Mouse (Mus musculus) central nervous system, embryonic 18 days (tissue): ENCODE results near the gene Fgd3. TPM values are rescaled to one million over a fixed set of nuclear protein-coding genes. Genes with fewer than 3 reads are reported as not detected.

Experiments used
- polyA plus RNA-seq: library from polyadenylated mRNA; depleted of rRNA; stranded (reverse); fragments of >200 nt; gene quantifications from 2 replicates; pipeline ENCODE4 v1.2.3, GENCODE M21; 2012; rRNA removed

Gene Fgd3
- 12.1 and 13.3 TPM in 2 replicates for polyA plus RNA-seq

DNA sequence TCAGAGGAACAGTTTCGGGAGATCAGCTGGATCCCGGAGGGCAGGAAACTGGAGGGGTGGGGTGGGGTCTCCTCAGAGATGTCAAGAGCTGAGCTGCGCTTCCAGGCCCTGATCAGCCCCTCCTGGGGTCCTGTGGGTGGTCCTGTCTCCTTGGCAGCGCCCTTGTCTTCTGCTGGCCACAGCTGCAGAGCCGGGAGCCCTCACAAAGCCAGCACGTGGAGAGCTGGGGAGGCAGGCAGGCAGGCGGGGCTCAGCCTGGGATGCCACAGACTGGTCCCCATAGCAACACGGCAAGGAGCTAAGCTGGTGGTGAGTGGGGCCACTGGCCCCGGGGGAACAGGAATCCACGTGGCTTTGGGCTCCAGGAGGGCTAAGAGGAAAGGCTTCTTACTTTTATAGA is at the start of gene Fgd3:
TSS of gene Fgd3 (minus strand) at position 272 of the 400 bp plus-strand sequence.

DNA sequence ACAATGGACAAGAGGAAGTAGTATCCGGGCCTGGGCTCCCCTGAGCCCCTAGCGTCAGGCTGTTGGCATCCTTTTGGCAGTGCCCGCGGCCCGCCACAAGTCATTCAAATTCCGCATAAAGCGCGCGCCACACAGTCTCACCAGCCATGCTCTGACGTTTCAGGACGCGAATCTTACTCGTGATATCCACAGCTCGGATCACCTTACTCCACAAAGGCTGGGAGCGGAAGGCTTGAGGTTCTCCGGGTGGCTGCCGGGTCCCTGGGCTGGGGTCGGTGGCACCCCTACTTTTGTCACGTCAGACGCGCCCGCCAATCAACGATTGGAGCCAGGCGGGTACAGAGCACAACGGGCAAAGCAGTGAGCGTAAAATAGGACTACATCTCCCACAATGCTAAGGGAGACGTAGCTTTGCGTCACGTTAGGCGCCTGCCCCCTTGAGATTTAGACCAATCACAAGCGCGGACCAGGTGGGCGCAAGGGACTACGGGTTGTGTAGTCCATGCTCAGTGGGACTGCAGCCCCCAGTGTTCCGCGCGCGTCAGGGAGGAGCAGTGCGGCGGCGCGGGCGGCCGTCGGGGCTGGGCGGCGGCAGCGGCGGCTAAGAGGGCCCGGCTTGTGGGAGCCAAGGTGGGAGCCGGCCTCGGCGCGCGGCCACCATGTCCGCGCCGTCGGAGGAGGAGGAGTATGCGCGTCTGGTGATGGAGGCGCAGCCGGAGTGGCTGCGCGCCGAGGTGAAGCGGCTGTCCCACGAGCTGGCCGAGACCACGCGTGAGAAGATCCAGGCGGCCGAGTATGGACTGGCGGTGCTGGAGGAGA is 21.1 kb upstream of the Fgd3 start, which contains the start of gene Bicd2:
TSS of gene Bicd2 (plus strand) at position 574 of the 819 bp plus-strand sequence.

DNA sequence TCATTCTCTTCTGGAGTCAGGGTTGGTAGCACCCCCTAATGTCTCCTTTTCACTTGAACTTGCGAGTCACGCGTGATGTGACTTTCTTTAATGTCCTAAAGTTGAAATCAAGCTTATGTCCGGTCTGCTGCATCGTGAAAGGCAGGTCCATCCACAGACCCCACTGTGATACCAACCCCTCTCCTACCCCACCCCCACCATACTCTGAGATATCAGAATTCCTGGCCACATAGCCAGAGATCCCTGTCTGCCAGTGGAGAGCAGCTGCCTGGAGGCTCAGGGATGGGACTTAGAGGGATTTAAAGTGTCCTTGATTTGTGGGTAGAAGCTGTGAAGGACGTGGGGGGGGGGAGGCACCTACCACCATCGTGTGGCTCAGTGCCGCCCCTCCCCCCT is 71.6 kb downstream of the Fgd3 start, which contains the start of gene Susd3:
TSS of gene Susd3 (minus strand) at position 240 of the 396 bp plus-strand sequence.

DNA sequence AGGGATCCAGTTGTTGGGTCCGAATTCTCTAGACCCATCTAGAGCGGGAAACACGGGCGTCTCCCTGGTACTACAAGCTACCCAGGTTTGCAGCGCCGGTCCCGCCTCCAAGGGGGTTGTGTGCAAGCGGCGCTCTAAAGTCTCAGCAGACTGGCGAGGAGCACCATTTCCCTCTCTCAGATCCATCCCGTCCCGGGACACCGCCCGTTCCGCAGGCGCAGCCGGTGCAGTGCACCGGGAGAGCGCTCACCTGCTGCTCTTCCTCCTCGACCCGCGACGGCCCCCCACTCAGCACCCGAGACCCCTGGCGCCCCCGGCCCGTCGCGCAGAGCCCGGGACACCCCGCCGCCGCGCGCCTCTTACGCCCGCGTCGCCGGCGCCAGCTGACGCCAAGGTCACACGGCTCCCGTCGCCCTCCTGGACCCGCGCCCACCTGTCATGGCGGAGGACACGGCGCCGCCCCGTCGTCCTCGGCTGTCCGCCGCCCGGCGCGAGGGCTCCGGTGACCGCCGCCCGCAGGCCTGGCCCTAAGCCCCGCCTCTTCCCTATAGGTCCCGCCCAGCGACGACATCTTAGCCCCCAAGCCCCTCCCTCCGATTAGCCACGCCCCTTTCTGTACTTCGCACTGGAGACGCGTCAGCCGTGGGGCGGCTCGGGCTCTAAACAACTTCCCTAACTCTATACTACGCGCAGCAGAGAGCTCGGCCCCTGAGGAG is 104.4 kb downstream of the Fgd3 start, which contains the start of gene Card19:
TSS of gene Card19 (minus strand) at position 534 of the 716 bp plus-strand sequence.

Other genes with a start within 250 kb of the Fgd3 start
- gene Wnk2, start 172.3 kb downstream of the Fgd3 start, polyA plus RNA-seq: 41.3 and 48.8 TPM in 2 replicates
- gene Ninj1, start 132.8 kb downstream of the Fgd3 start, polyA plus RNA-seq: 27.5 and 29.3 TPM in 2 replicates
- gene Card19, start 104.3 kb downstream of the Fgd3 start, polyA plus RNA-seq: 26.9 and 28.1 TPM in 2 replicates
- 0.35 and 0.60 TPM in 2 replicates for gene Susd3, start 71.6 kb downstream of the Fgd3 start, polyA plus RNA-seq
- gene Bicd2, start 21.3 kb upstream of the Fgd3 start, polyA plus RNA-seq: 38.4 and 40.1 TPM in 2 replicates
- 10.4 and 11.0 TPM in 2 replicates for gene Ippk, start 100.9 kb upstream of the Fgd3 start, polyA plus RNA-seq
- 0.32 and 0.36 TPM in 2 replicates for gene Tes3-ps, start 173.0 kb upstream of the Fgd3 start, polyA plus RNA-seq
- gene Ecm2, start 184.5 kb upstream of the Fgd3 start, polyA plus RNA-seq: 2.1 and 2.8 TPM in 2 replicates
- gene Aspn, start 224.1 kb upstream of the Fgd3 start, polyA plus RNA-seq: 1.0 and 11.4 TPM in 2 replicates